Mouse (Mus musculus): ENCODE data around the gene Rnf224.

- TF ChIP-seq CTCF (IDR thresholded peaks at IDR 0.05) (peak; percentile 19), EP300 (IDR thresholded peaks at IDR 0.05; ENCODE audit: insufficient read depth, low read depth, low read length) (no peak), POLR2A (IDR thresholded peaks at IDR 0.05; ENCODE audit: insufficient read depth, low read depth, low read length) (peak; percentile 57)
These were observed 25.7 kb upstream of the Rnf224 start, which contains the start of gene Tprn for GRCm38 (mm10) chr2:25262291-25262767.

All from heart, adult 2 months (tissue).